Mouse (Mus musculus) testis, adult 2 months (tissue): ENCODE measurements at regions not wholly inside any gene's neighbourhood (a gene's known extent, or its start where the extent isn't known, plus 50 kb on each side); places are given as distances from the start of the nearest gene placed in this dataset.

Source experiments
- H3K27ac ChIP-seq: fragments of 200-500 bp; 2 replicates; pipeline ENCODE4 v1.5.1; 2012; ENCODE audit warnings: low read depth, low read length; ENCODE audit not compliant: control insufficient read depth, insufficient read depth
- H3K27me3 ChIP-seq: fragments of 200-500 bp; 2 replicates; pipeline ENCODE4 v1.6.1; 2012; ENCODE audit warnings: mild to moderate bottlenecking, low read length, moderate library complexity; ENCODE audit not compliant: control insufficient read depth, insufficient read depth
- H3K36me3 ChIP-seq: fragments of 200-500 bp; 2 replicates; pipeline ENCODE4 v1.6.1; 2012; ENCODE audit warnings: mild to moderate bottlenecking, low read length; ENCODE audit not compliant: control insufficient read depth, insufficient read depth
- H3K4me1 ChIP-seq: fragments of 200-500 bp; 2 replicates; pipeline ENCODE4 v1.6.1; 2012; ENCODE audit warnings: low read length; ENCODE audit not compliant: control insufficient read depth, insufficient read depth
- H3K4me3 ChIP-seq: fragments of 200-500 bp; 2 replicates; pipeline ENCODE4 v1.5.1; 2012; ENCODE audit warnings: low read depth, mild to moderate bottlenecking, low read length, moderate library complexity, mixed read lengths; ENCODE audit not compliant: control insufficient read depth
- CTCF ChIP-seq: fragments of 200-500 bp; IDR thresholded peaks from 2 replicates; pipeline ENCODE4 v1.5.1; 2012; ENCODE audit warnings: low read depth, mild to moderate bottlenecking, inconsistent platforms, low read length, moderate library complexity; ENCODE audit not compliant: control insufficient read depth, insufficient read depth, insufficient replicate concordance
- POLR2A ChIP-seq: fragments of 200-500 bp; IDR thresholded peaks from 2 replicates; pipeline ENCODE4 v1.6.1; 2012; ENCODE audit warnings: low read depth, mild to moderate bottlenecking, inconsistent platforms, low read length, moderate library complexity; ENCODE audit not compliant: control insufficient read depth

GRCm38 (mm10) chr3:115615994-115616598, 98.8 kb downstream of the S1pr1 start:
- TF ChIP-seq POLR2A (no peak), CTCF (peak; percentile 31; the same call in 1 of the 2 replicates)
- Histone ChIP-seq H3K36me3 (no peaks in the 10 kb centered on the region), H3K4me3 (no peak overlapping the region), H3K27ac (no peak overlapping the region), H3K27me3 (no peaks in the 10 kb centered on the region), H3K4me1 (no peaks in the 10 kb centered on the region)

GRCm38 (mm10) chr3:115612859-115613258, 102.0 kb downstream of the S1pr1 start:
- TF ChIP-seq CTCF (no peak), POLR2A (no peak)
- no peak overlapping the region for H3K4me3 ChIP-seq
- no peaks in the 10 kb centered on the region for H3K4me1 ChIP-seq
- H3K36me3 ChIP-seq = no peaks in the 10 kb centered on the region
- H3K27me3 ChIP-seq = no peaks in the 10 kb centered on the region
- H3K27ac ChIP-seq = no peak overlapping the region

GRCm38 (mm10) chr3:115608087-115608486, 106.8 kb downstream of the S1pr1 start:
- Histone ChIP-seq H3K4me1 (no peaks in the 10 kb centered on the region), H3K4me3 (no peak overlapping the region), H3K36me3 (no peaks in the 10 kb centered on the region), H3K27ac (no peak overlapping the region), H3K27me3 (no peaks in the 10 kb centered on the region)
- TF ChIP-seq POLR2A (no peak), CTCF (no peak)

- H3K4me1 ChIP-seq = no peaks in the 10 kb centered on the region
- H3K4me3 ChIP-seq = no peak overlapping the region
- no peaks in the 10 kb centered on the region for H3K36me3 ChIP-seq
- no peaks in the 10 kb centered on the region for H3K27me3 ChIP-seq
- H3K27ac ChIP-seq = no peak overlapping the region
- TF ChIP-seq POLR2A = no peak
- no peak for TF ChIP-seq CTCF
Observed at GRCm38 (mm10) chr3:115604734-115605279, 110.1 kb downstream of the S1pr1 start.

- Histone ChIP-seq H3K4me1 (no peaks in the 10 kb centered on the region), H3K27ac (no peak overlapping the region), H3K36me3 (no peaks in the 10 kb centered on the region), H3K27me3 (no peaks in the 10 kb centered on the region), H3K4me3 (no peak overlapping the region)
- TF ChIP-seq CTCF (no peak), POLR2A (no peak)
Observed at GRCm38 (mm10) chr3:115604267-115604666, 110.6 kb downstream of the S1pr1 start.

- no peaks in the 10 kb centered on the region for H3K36me3 ChIP-seq
- no peaks in the 10 kb centered on the region for H3K4me1 ChIP-seq
- no peak for TF ChIP-seq CTCF
- no peak for TF ChIP-seq POLR2A
- H3K27ac ChIP-seq = no peak overlapping the region
- H3K4me3 ChIP-seq = no peak overlapping the region
- H3K27me3 ChIP-seq = no peaks in the 10 kb centered on the region
Observed at GRCm38 (mm10) chr3:115603803-115604202, 111.1 kb downstream of the S1pr1 start.

- Histone ChIP-seq H3K27ac (no peak overlapping the region), H3K27me3 (no peaks in the 10 kb centered on the region), H3K4me3 (no peak overlapping the region), H3K4me1 (no peaks in the 10 kb centered on the region), H3K36me3 (no peaks in the 10 kb centered on the region)
- no peak for TF ChIP-seq POLR2A
- no peak for TF ChIP-seq CTCF
Observed at GRCm38 (mm10) chr3:115599281-115599680, 115.6 kb downstream of the S1pr1 start.
